Mouse (Mus musculus): ENCODE data around the gene Macrod2. TPM values are rescaled to one million over a fixed set of nuclear protein-coding genes. Genes with fewer than 3 reads are reported as not detected.

Gene Macrod2
- 7.0 and 11.4 TPM in 2 replicates for polyA plus RNA-seq (2012; rRNA removed)

DNA sequence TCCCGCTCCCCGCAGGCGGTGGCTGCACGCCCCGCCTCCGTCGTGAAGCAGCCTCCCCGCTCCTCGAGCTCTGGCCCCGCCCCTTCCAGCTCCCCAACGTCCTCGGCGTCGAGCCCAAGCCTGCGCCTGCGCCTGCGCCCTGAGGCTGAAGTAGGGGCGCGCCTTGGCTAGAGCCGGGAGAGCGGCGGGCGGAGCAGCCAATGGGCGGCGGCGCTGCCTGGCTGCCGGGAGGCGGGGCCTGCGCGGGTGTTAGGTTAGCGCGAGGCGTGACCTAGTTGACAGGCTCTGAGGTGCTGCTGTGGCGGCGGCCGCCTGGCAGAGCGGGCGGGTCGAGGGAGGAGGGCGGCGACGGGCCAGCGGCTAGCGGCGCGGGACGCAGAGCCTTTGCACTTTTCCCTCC, at the start of gene Macrod2:
Gene Macrod2 (plus strand): TSS at position 131 of the 400 bp plus-strand sequence.

DNA sequence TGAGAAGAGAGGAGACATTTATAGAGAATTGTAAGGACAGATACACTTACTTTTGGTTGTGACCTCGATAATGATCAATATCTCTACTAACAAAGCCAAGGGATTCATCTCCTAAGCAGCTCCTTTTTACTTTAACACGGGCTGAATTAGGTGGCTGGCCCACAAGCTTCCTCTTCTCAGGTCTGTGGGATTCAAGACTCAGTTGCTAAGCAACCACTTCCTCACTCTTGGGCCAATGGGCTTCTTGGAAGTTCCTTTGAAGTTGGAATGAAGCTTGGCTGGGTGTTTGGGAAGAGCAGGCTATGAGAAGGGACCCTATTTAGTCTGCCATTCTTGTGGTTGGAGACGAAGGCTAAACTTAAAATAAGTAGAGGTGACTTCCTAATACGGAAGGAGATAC, 5.6 kb upstream of the Macrod2 start, which contains the start of gene Sel1l2:
Gene Sel1l2 (minus strand): TSS at position 182 of the 400 bp plus-strand sequence.

DNA sequence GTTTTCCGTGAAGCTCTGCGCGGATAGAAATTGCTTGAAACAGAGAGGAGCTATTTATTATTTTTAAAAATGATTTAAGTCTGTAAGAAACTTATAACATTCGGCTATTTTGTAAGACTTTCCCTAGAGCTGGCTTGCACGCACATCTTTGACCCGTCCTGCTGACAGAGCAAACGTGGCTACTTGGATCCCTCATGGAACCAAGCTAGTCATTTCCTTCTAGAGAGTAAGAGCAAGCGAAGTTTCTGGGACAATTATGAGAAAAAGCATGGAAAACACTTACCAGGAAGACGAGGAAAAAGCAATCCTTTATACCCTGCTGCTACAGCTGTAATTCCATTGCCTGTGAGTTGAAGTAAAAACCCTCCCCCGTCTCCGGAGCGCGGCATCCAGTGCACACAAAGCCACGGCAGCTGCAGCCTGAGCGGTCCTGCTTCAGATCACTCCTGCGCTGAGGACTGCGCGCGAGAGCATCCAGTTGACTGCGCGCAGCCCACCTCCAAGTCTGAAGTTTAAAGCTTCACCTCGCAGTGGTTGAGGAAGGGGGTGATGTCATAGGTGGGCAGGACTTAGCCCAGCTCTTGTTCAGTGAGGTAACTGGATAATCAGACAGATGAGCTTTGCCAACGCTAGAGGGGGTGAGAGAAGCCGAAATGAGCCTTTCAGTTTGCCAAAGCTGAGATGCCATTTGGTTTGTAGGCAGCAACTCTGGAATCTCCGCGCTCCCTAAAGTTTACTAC, 276.0 kb downstream of the Macrod2 start, which contains the start of gene Flrt3:
Gene Flrt3 (minus strand): TSS at position 507 of the 740 bp plus-strand sequence.

Other genes starting within 250 kb of the Macrod2 start
- not detected in 2 replicates for gene Gm17374, start 243.3 kb upstream of the Macrod2 start, polyA plus RNA-seq (2012; rRNA removed)
- 0.25 and 0.27 TPM in 2 replicates for gene Esf1, start 224.7 kb upstream of the Macrod2 start, polyA plus RNA-seq (2012; rRNA removed)
- gene Ndufaf5, start 224.7 kb upstream of the Macrod2 start, polyA plus RNA-seq (2012; rRNA removed), result 4.5 and 5.6 TPM in 2 replicates
- not detected in 2 replicates for gene Sel1l2, start 5.6 kb upstream of the Macrod2 start, polyA plus RNA-seq (2012; rRNA removed)

Measured in colon, adult 2 months (tissue).